Mouse (Mus musculus): ENCODE measurements around the gene Itpr2.

DNA sequence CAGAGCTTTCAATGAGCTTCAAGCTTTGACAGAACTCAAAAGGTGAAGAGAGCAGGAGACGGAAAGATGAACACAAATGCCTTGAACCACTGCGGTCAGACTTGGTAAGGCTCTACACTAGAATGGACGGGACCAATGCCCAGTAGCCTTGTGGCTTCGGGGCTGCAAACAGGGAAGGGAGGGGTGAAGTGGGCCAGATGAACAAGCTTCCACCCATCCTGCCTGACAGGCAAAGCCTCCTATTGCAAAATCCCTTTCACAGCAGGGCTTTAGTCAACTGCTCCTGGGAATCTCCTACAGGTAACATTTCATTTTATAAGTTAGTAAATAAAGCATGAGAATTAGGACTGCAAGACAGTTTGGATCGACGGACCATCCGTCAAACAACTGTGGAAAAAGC lies 70.2 kb downstream of the Itpr2 start:
- TF ChIP-seq CTCF (IDR thresholded peaks at IDR 0.05; ENCODE audit: low read depth) (no peak), EP300 (optimal IDR thresholded peaks at IDR 0.05) (no peak)

Measured in stomach, postnatal 0 days (tissue).